Mouse (Mus musculus): ENCODE results near the gene Zfp13. TPM values are rescaled to one million over a fixed set of nuclear protein-coding genes. Genes with fewer than 3 reads are reported as not detected.
A peak's percentile ranks its signal among the peaks of the same experiment; 100 is the strongest.

Zfp13 gene
- polyA plus RNA-seq, 1 experiment from 2014 or later: 16.7 TPM

DNA sequence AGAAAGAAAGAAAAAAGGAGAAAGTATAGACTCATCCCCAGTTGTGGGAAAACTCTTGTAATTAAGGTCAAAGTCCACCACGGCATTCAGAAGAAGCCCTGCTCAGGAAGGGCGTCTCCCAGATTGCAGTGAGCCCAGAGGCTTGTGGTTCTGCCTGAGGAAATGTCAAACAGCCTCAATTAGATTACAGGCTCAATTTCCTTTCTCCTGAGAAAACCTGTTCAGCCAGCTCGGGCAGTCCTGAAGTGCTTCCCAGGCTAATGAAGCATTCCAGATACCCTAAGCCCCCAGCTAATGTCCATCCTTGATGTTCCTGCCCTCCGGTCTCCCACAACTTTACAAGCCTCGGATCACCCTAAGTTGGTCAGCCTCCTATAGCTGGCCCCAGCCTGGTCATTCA, 56.0 kb downstream of the Zfp13 start:
- WGBS: 64% methylated on average over 5 of the region's 5 CpGs
- no peak overlapping the region for H3K4me2 ChIP-seq (replicated peaks; ENCODE audit: low read depth, low read length)
- no peaks in the 10 kb centered on the region for H3K9me3 ChIP-seq (ENCODE audit: control insufficient read depth, low read length)
- no peaks in the 10 kb centered on the region for H3K36me3 ChIP-seq (ENCODE audit: control insufficient read depth, insufficient read depth, low read length)
- no peak overlapping the region for H3K4me3 ChIP-seq (ENCODE audit: low read depth, low read length)
- ATAC-seq (ENCODE audit: low FRiP score) (no peak), DNase-seq (ENCODE audit: low spot score) (no peak)
- H3K9ac ChIP-seq (ENCODE audit: low read depth, low read length): no peak overlapping the region
- H3K4me1 ChIP-seq (replicated peaks; ENCODE audit: control insufficient read depth, insufficient read depth, low read length): 0 out of 2 replicates have a peak, but pooled peaks cover 2% of the 10 kb centered on the region
- 0 out of 2 replicates have a peak, but pooled peaks cover 2% of the 10 kb centered on the region for H3K27me3 ChIP-seq (ENCODE audit: control insufficient read depth, insufficient read depth, low read length)
- no peak overlapping the region for H3K27ac ChIP-seq (ENCODE audit: low read depth, low read length)

DNA sequence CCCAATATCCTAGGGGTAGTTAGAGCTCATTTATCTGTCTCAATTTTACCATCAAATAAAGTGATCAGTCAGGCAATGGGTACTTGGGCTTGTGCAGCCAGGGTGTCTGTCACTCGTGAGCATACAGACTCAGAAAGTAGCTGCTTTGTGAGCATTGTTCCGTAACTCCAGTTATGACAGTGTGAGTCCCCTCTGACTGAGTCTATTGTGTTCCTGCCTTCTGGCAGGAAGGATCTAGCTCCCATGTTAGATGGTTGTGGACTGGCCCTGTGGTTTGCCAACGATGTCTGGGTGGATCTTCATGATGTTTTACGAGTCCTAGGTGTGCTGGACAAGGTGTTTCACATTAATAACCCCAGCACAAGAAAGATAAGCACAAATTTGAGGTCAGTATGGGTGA, 56.5 kb downstream of the Zfp13 start:
- WGBS: 61% methylated on average over 4 of the region's 4 CpGs
- Histone ChIP-seq H3K4me3 (ENCODE audit: low read depth, low read length) (no peak overlapping the region), H3K27ac (ENCODE audit: low read depth, low read length) (no peak overlapping the region), H3K9me3 (ENCODE audit: control insufficient read depth, low read length) (no peaks in the 10 kb centered on the region), H3K4me1 (replicated peaks; ENCODE audit: control insufficient read depth, insufficient read depth, low read length) (0 out of 2 replicates have a peak, but pooled peaks cover 2% of the 10 kb centered on the region), H3K27me3 (ENCODE audit: control insufficient read depth, insufficient read depth, low read length) (0 out of 2 replicates have a peak, but pooled peaks cover 4% of the 10 kb centered on the region), H3K36me3 (ENCODE audit: control insufficient read depth, insufficient read depth, low read length) (no peaks in the 10 kb centered on the region), H3K4me2 (replicated peaks; ENCODE audit: low read depth, low read length) (no peak overlapping the region), H3K9ac (ENCODE audit: low read depth, low read length) (no peak overlapping the region)
- DNase-seq (ENCODE audit: low spot score) (no peak), ATAC-seq (ENCODE audit: low FRiP score) (no peak)

DNA sequence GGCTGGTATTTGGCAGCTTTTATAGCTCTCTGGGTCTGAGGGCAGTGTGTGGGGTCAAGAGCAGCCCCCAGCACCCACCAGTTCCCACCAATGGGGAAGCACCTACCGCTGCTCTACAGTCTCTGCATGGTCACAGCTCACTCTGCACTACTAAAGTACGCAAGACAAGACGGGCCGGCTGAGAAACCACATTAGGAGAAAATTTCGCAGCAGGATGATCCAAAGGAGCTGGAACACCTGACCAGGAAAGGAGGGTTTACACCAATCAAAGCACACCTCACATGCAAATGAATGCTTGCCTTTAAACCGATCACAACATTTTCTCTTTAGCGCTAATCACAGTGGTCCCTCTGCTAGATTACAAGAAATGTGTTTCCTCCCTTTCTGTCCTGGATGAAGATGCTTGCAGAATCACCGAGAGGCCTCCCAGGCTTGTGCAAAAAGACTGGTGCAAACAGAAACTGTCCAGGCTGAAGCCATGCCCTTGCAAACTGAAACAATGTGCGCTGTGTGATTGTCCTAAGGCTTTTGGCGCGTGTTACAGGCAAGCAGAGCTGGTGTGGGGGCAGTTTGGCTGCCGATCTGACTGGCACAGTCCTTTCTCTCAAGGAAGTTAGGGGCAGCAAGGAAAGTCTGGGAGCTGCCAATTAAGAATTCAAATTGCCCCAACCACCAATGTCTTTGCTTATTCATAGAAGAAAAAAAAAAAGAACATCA, 57.1 kb downstream of the Zfp13 start:
- no peak overlapping the region; the same call in 1 of the 2 replicates for H3K9ac ChIP-seq (ENCODE audit: low read depth, low read length)
- H3K4me3 ChIP-seq (ENCODE audit: low read depth, low read length): no peak overlapping the region
- H3K4me2 ChIP-seq (replicated peaks; ENCODE audit: low read depth, low read length): peak overlapping the region; percentile 19
- 17% methylated on average over 12 of the region's 12 CpGs for WGBS
- ATAC-seq (ENCODE audit: low FRiP score): no peak
- 0 out of 2 replicates have a peak, but pooled peaks cover 4% of the 10 kb centered on the region for H3K27me3 ChIP-seq (ENCODE audit: control insufficient read depth, insufficient read depth, low read length)
- DNase-seq (ENCODE audit: low spot score): no peak
- H3K9me3 ChIP-seq (ENCODE audit: control insufficient read depth, low read length): no peaks in the 10 kb centered on the region
- no peak overlapping the region for H3K27ac ChIP-seq (ENCODE audit: low read depth, low read length)
- H3K4me1 ChIP-seq (replicated peaks; ENCODE audit: control insufficient read depth, insufficient read depth, low read length): 0 out of 2 replicates have a peak, but pooled peaks cover 2% of the 10 kb centered on the region
- no peaks in the 10 kb centered on the region for H3K36me3 ChIP-seq (ENCODE audit: control insufficient read depth, insufficient read depth, low read length)

DNA sequence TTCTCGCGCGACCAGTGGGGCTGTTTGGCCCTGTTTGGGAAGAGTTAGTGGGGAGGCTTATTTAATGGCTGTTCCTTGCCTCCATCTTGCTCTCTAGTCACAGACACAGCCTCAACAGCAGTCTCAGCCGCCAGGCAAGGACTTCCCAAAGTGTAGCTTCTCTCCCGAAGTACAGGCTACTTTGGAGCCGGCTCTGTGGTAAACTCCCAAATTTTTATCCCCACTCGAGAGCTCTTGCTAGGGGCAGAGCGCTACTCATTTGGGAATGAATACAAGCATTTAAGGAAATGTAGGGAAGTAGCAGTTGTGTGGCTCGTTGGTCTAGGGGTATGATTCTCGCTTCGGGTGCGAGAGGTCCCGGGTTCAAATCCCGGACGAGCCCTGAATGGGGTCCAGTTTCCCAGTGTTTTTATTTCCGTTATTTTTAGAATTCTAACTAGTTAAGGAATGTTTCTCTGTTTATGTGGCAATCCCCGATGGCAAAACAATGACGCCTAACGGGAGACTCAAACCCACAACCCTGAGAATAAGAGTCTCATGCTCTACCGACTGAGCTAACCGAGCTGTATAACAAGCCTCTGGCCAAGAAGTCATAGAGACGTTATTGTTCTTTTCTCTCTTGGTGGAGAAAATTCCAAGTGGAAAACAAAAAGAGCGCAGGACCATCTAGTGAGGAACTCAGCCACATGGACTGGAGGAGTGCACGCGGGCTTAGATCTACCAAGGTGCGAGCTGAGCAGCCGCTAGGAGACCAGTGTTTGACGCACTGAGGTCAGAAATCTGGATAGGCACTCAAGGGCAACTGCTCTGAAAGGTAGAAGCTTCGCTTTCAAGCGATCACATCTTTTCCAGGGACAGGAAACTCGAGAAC, 58.4 kb downstream of the Zfp13 start:
- H3K4me1 ChIP-seq (replicated peaks; ENCODE audit: control insufficient read depth, insufficient read depth, low read length): 0 out of 2 replicates have a peak, but pooled peaks cover 2% of the 10 kb centered on the region
- 0 out of 2 replicates have a peak overlapping the region, but pooled peaks have one; percentile 3 for H3K4me3 ChIP-seq (ENCODE audit: low read depth, low read length)
- no peak overlapping the region for H3K27ac ChIP-seq (ENCODE audit: low read depth, low read length)
- H3K27me3 ChIP-seq (ENCODE audit: control insufficient read depth, insufficient read depth, low read length): 0 out of 2 replicates have a peak, but pooled peaks cover 4% of the 10 kb centered on the region
- H3K36me3 ChIP-seq (ENCODE audit: control insufficient read depth, insufficient read depth, low read length): no peaks in the 10 kb centered on the region
- peak; percentile 41; the same call in 1 of the 2 replicates for ATAC-seq (ENCODE audit: low FRiP score)
- peak; percentile 57 for DNase-seq (ENCODE audit: low spot score)
- H3K9ac ChIP-seq (ENCODE audit: low read depth, low read length): no peak overlapping the region
- no peaks in the 10 kb centered on the region for H3K9me3 ChIP-seq (ENCODE audit: control insufficient read depth, low read length)
- 9% methylated on average over 31 of the region's 31 CpGs for WGBS
- no peak overlapping the region for H3K4me2 ChIP-seq (replicated peaks; ENCODE audit: low read depth, low read length)

DNA sequence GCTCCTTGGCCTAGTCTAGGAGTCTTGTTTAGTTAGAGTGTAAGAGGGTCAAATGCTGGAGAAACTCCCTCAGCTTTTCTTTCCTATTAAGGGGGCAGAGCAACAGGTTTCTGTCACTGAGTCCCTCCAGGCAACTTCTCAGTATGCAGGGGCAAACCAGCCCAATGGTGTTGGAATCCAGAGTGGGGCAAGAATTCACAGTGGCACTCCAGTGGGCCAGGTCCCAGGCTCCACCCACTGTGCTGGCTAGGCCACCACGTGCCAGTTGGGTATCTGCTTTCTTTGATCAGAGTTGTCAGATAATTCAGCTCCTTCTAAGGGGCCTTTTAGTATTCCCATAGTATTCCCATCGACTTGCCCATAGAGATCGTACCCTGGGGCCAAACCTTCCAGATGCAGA, 59.2 kb downstream of the Zfp13 start:
- 0 out of 2 replicates have a peak, but pooled peaks cover 4% of the 10 kb centered on the region for H3K27me3 ChIP-seq (ENCODE audit: control insufficient read depth, insufficient read depth, low read length)
- 29% methylated on average over 3 of the region's 3 CpGs for WGBS

DNA sequence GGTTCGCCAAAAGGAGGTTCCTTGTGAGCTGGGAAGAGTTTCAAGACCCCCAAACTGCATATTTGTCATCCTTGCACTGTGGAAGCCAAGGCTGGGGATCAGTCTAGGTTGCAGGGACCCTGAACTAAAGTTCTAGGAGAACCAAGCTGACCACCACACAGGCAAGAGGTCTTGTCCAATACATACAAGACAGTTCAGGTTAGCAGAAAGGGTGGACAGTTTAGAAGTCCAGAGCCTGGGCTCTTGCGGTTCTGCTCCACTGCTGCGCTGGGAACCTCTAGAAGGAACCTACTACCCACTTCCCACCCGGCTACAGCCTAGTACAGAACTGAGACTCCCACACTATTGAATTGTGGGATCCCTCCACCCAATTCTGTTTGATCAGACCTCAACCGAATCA, 59.7 kb downstream of the Zfp13 start:
- DNase-seq (ENCODE audit: low spot score) (no peak), ATAC-seq (ENCODE audit: low FRiP score) (no peak)
- Histone ChIP-seq H3K4me3 (ENCODE audit: low read depth, low read length) (no peak overlapping the region), H3K27ac (ENCODE audit: low read depth, low read length) (no peak overlapping the region), H3K9ac (ENCODE audit: low read depth, low read length) (no peak overlapping the region), H3K27me3 (ENCODE audit: control insufficient read depth, insufficient read depth, low read length) (0 out of 2 replicates have a peak, but pooled peaks cover 4% of the 10 kb centered on the region), H3K4me1 (replicated peaks; ENCODE audit: control insufficient read depth, insufficient read depth, low read length) (0 out of 2 replicates have a peak, but pooled peaks cover 2% of the 10 kb centered on the region), H3K4me2 (replicated peaks; ENCODE audit: low read depth, low read length) (no peak overlapping the region), H3K9me3 (ENCODE audit: control insufficient read depth, low read length) (no peaks in the 10 kb centered on the region), H3K36me3 (ENCODE audit: control insufficient read depth, insufficient read depth, low read length) (no peaks in the 10 kb centered on the region)
- WGBS: 87% methylated on average over 5 of the region's 5 CpGs

More for the DNA sequence above, 59.2 kb downstream of the Zfp13 start:
- H3K4me1 ChIP-seq (replicated peaks; ENCODE audit: control insufficient read depth, insufficient read depth, low read length): 0 out of 2 replicates have a peak, but pooled peaks cover 2% of the 10 kb centered on the region
- DNase-seq (ENCODE audit: low spot score) (no peak), ATAC-seq (ENCODE audit: low FRiP score) (0 out of 2 replicates have a peak, but pooled peaks have one; percentile 1)
- no peak overlapping the region for H3K27ac ChIP-seq (ENCODE audit: low read depth, low read length)
- no peak overlapping the region for H3K9ac ChIP-seq (ENCODE audit: low read depth, low read length)
- H3K4me2 ChIP-seq (replicated peaks; ENCODE audit: low read depth, low read length): no peak overlapping the region
- no peaks in the 10 kb centered on the region for H3K9me3 ChIP-seq (ENCODE audit: control insufficient read depth, low read length)
- H3K4me3 ChIP-seq (ENCODE audit: low read depth, low read length): no peak overlapping the region
- no peaks in the 10 kb centered on the region for H3K36me3 ChIP-seq (ENCODE audit: control insufficient read depth, insufficient read depth, low read length)

DNA sequence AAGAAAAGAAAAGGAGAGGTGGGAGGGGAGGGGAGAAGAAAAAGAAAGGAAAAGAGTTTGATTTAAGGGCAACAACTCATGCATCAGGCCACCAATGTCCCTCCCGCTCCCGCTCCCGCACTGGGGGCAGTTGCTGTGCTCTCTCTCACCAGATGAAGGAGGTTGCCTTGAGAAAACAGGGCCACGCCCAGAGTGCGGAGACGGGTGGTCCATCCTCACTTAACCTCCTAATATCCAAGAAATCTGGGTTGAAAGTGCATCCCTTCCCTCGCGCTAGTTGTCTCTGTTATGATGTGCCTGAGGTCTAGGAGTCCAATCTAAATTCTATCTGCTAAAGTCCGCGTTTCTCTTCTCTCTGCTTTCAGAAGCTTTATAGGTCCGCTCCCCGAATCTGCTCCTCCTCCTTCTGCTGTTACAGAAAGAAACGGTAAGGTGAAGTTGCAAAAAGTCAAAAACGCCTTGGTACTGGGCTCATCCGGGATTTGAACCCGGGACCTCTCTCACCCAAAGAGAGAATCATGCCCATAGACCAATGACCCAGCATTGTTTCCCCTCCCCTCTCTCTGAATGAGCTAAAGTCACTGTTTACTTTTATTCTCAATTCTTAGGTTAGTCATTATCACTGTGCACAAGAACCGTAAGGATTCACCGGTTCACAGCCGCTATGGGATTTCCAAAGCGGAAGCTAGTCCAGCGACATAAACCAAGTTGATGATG, 60.8 kb downstream of the Zfp13 start:
- Histone ChIP-seq H3K27ac (ENCODE audit: low read depth, low read length) (no peak overlapping the region), H3K27me3 (ENCODE audit: control insufficient read depth, insufficient read depth, low read length) (peaks cover 8% of the 10 kb centered on the region; the same call in 1 of the 2 replicates), H3K9me3 (ENCODE audit: control insufficient read depth, low read length) (no peaks in the 10 kb centered on the region), H3K4me1 (replicated peaks; ENCODE audit: control insufficient read depth, insufficient read depth, low read length) (0 out of 2 replicates have a peak, but pooled peaks cover 2% of the 10 kb centered on the region), H3K36me3 (ENCODE audit: control insufficient read depth, insufficient read depth, low read length) (no peaks in the 10 kb centered on the region), H3K4me3 (ENCODE audit: low read depth, low read length) (peak overlapping the region; percentile 26), H3K4me2 (replicated peaks; ENCODE audit: low read depth, low read length) (peak overlapping the region; percentile 17), H3K9ac (ENCODE audit: low read depth, low read length) (no peak overlapping the region)
- WGBS: 10% methylated on average over 21 of the region's 21 CpGs
- ATAC-seq (ENCODE audit: low FRiP score): no peak
- peak; percentile 42 for DNase-seq (ENCODE audit: low spot score)
